Mouse (Mus musculus): ENCODE results near the gene Pip5k1a. TPM values are rescaled to one million over a fixed set of nuclear protein-coding genes. Genes with fewer than 3 reads are reported as not detected.
A peak's percentile ranks its signal among the peaks of the same experiment; 100 is the strongest.

Gene Pip5k1a
- total and polyA plus RNA-seq, 2 experiments from 2014 or later, result 14.5 to 36.6 TPM

DNA sequence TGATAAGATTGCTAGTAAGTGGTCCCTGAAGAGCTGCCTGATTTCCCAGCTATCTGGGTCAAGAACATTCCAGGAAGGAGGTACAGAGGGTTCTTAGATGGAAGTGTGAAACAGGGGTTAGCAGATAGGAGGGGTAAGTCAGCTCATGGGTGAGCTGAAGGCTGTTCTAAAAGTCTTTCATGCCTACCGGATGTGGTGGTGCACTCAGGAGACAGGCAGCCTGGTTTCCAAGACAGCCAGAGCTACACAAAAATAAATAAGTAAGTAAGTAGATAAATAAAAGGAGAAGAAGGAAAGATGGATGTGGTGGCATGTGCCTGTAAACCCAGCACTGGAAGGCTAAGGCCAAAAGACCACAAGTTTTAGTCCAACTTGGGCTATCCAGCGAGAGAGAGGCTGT lies 88.0 kb downstream of the Pip5k1a start:
- ATAC-seq (ENCODE audit: insufficient read depth, low read depth) (no peak), DNase-seq (ENCODE audit: low spot score) (no peak)
- Histone ChIP-seq H3K27me3 (ENCODE audit: control insufficient read depth, insufficient read depth, low read length) (no peaks in the 10 kb centered on the region), H3K4me3 (ENCODE audit: low read depth, low read length) (no peak overlapping the region), H3K36me3 (replicated peaks; ENCODE audit: control insufficient read depth, insufficient read depth, low read length) (no peaks in the 10 kb centered on the region), H3K4me1 (ENCODE audit: control insufficient read depth, insufficient read depth) (peaks cover 7% of the 10 kb centered on the region), H3K9me3 (replicated peaks; ENCODE audit: control insufficient read depth, low read length) (no peaks in the 10 kb centered on the region), H3K9ac (replicated peaks; ENCODE audit: low read depth, low read length) (no peak overlapping the region), H3K27ac (ENCODE audit: low read depth) (no peak overlapping the region), H3K4me2 (ENCODE audit: low read depth, low read length) (no peak overlapping the region)
- TF ChIP-seq EP300 (IDR thresholded peaks at IDR 0.05; ENCODE audit: low read depth) (no peak), CTCF (IDR thresholded peaks at IDR 0.05; ENCODE audit: low read depth) (no peak)
- 75% methylated on average over 2 of the region's 2 CpGs for WGBS

DNA sequence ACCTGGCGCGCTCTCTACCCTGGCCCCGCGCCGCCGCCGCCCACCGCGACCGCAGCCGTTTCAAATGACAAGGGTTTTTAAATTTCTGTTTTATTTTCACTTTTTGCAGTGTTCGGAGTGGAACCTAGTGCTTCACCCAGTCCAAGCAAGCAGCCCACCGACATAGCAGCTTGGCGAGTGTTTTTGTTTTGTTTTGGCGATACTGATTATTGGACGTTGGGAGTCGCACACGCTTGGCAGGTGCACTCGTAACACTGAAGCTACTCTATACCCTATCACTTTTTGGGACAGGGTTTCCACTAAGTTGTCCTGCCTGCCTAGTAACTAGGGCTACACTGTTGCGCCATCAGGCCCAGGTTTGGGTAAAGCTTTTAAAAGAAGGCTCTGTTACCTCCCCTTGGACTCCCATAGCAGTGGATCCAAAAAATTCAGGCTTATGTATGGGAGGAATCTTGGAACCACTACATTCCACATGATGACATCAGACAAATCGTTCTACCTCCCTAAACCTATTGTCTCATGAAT lies 90.1 kb downstream of the Pip5k1a start:
- peak overlapping the region; percentile 94 for H3K27ac ChIP-seq (ENCODE audit: low read depth)
- no peak for ATAC-seq (ENCODE audit: insufficient read depth, low read depth)
- H3K9me3 ChIP-seq (replicated peaks; ENCODE audit: control insufficient read depth, low read length), result no peaks in the 10 kb centered on the region
- DNase-seq (ENCODE audit: low spot score), result no peak
- 3% methylated on average over 21 of the region's 21 CpGs for WGBS
- H3K9ac ChIP-seq (replicated peaks; ENCODE audit: low read depth, low read length), result peak overlapping the region; percentile 58
- H3K4me1 ChIP-seq (ENCODE audit: control insufficient read depth, insufficient read depth), result peaks cover 8% of the 10 kb centered on the region
- H3K4me3 ChIP-seq (ENCODE audit: low read depth, low read length), result peak overlapping the region; percentile 80
- no peaks in the 10 kb centered on the region for H3K27me3 ChIP-seq (ENCODE audit: control insufficient read depth, insufficient read depth, low read length)
- no peak for TF ChIP-seq CTCF (IDR thresholded peaks at IDR 0.05; ENCODE audit: low read depth)
- no peak for TF ChIP-seq EP300 (IDR thresholded peaks at IDR 0.05; ENCODE audit: low read depth)
- H3K4me2 ChIP-seq (ENCODE audit: low read depth, low read length), result peak overlapping the region; percentile 88
- peaks cover 6% of the 10 kb centered on the region for H3K36me3 ChIP-seq (replicated peaks; ENCODE audit: control insufficient read depth, insufficient read depth, low read length)

DNA sequence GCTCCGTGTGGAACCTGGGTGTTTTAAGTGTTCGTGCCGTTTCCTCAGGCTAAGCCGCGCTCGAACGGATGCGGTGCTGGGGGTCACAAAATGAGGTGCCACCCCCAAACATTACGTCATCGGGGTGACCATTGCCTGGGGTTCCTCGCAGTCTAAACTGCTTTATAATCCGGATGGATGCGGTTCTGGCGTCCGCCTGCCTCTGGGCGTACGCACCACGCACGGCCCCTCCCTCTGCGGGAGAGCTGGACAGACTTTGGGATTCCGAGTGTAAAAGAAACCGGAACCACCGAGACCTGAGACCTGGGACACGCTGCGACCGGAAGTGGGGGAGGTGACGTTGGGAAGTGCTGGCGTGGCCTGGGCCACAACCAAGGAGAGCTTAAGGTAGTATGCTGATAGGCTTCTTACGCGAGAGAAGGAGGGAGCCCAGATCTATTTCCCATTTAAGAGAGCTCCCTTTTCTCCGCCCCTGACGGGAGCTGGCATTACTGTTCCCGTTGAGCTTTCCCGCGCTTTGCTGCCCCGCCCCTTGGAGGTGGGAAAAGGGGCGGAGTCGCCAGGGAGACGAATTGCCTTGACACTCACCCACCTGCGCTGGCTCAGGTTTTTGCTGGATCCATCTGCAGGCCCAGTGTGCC lies 90.7 kb downstream of the Pip5k1a start:
- peaks cover 8% of the 10 kb centered on the region for H3K4me1 ChIP-seq (ENCODE audit: control insufficient read depth, insufficient read depth)
- peak overlapping the region; percentile 58 for H3K9ac ChIP-seq (replicated peaks; ENCODE audit: low read depth, low read length)
- under 1% methylated on average over 40 of the region's 40 CpGs for WGBS
- no peaks in the 10 kb centered on the region for H3K9me3 ChIP-seq (replicated peaks; ENCODE audit: control insufficient read depth, low read length)
- H3K4me3 ChIP-seq (ENCODE audit: low read depth, low read length), result peak overlapping the region; percentile 80
- peak; percentile 95 for DNase-seq (ENCODE audit: low spot score)
- H3K27me3 ChIP-seq (ENCODE audit: control insufficient read depth, insufficient read depth, low read length), result no peaks in the 10 kb centered on the region
- no peak for TF ChIP-seq EP300 (IDR thresholded peaks at IDR 0.05; ENCODE audit: low read depth)
- TF ChIP-seq CTCF (IDR thresholded peaks at IDR 0.05; ENCODE audit: low read depth), result no peak
- H3K36me3 ChIP-seq (replicated peaks; ENCODE audit: control insufficient read depth, insufficient read depth, low read length), result peaks cover 12% of the 10 kb centered on the region
- H3K27ac ChIP-seq (ENCODE audit: low read depth), result peak overlapping the region; percentile 94
- ATAC-seq (ENCODE audit: insufficient read depth, low read depth), result peak; percentile 65
- H3K4me2 ChIP-seq (ENCODE audit: low read depth, low read length), result peak overlapping the region; percentile 88

DNA sequence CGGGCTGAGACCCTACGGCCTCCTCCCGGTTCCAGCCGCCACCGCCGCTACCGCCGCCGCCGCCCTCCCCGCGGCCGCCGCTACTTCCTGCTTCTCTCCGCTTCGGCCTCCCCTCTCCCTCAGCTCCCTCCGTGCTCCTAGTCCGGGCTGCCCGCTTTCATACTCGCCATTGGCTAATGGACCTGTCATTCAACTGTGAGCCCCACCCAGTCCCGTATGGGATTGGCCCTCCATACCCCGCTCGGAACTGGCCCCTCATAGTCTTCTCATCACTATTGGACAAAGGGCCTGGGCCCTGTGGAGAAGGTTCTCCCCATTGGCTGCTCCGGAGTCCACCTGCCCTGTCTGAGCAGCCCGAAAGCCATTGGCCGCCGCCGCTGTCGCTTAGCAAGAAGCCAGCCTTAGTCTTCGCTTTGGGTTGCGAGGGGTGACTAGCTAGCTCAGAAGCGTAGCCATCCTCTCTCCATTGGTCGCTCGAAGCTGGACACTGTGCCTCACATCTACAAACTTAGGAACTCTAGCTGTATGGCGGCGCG lies 91.3 kb downstream of the Pip5k1a start, which contains the start of gene Zfp687:
Zfp687 (minus strand) TSS at position 112 of the 536 bp plus-strand sequence.
- peak; percentile 99 for DNase-seq (ENCODE audit: low spot score)
- WGBS, result under 1% methylated on average over 36 of the region's 37 CpGs
- Histone ChIP-seq H3K27me3 (ENCODE audit: control insufficient read depth, insufficient read depth, low read length) (no peaks in the 10 kb centered on the region), H3K4me2 (ENCODE audit: low read depth, low read length) (peak within 1 kb of the TSS; percentile 95), H3K4me1 (ENCODE audit: control insufficient read depth, insufficient read depth) (peaks cover 8% of the 10 kb centered on the region), H3K27ac (ENCODE audit: low read depth) (peak within 1 kb of the TSS; percentile 94), H3K9me3 (replicated peaks; ENCODE audit: control insufficient read depth, low read length) (no peaks in the 10 kb centered on the region), H3K9ac (replicated peaks; ENCODE audit: low read depth, low read length) (peak within 1 kb of the TSS; percentile 77), H3K36me3 (replicated peaks; ENCODE audit: control insufficient read depth, insufficient read depth, low read length) (peaks cover 18% of the 10 kb centered on the region), H3K4me3 (ENCODE audit: low read depth, low read length) (peak within 1 kb of the TSS; percentile 80)
- ATAC-seq (ENCODE audit: insufficient read depth, low read depth), result peak; percentile 98
- TF ChIP-seq EP300 (IDR thresholded peaks at IDR 0.05; ENCODE audit: low read depth) (peak; percentile 78; the same call in 1 of the 2 replicates), CTCF (IDR thresholded peaks at IDR 0.05; ENCODE audit: low read depth) (no peak)

DNA sequence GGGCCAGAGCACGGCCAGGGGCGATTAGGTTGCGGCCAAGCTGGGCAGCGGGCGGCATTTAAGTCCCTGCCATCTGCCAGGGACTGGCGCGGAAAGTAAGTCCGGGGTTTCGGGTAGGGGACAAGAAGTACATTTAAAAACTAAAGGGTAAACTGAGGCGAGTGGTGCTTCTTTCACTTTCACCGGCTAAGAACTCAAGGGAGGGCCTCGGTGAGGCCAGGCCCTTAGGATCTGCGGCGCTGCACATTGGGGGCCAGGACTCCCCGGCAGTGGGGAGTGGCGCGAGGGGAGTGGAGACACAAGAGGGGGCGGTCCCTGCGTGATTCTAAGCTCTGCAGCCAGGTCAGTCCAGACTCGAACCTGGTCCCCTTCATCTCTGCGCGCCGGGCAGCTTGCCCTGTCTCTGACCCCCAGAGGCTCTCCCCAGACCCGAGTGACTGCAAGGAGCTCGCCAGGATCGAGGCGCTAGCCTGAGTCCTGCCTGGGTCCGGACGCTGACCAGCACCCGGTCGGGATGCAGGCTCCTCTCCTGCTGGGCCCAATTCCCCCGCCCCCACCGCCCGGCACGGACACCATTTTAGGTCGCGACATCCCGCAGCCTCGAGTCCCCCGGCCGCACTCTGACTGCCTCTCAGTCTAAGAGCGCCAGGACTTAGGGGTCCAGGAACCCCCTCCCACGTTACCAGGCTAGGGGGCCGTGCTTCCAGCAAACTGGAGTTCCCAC lies 92.1 kb downstream of the Pip5k1a start:
- ATAC-seq (ENCODE audit: insufficient read depth, low read depth), result no peak
- H3K27ac ChIP-seq (ENCODE audit: low read depth), result peak overlapping the region; percentile 94
- peaks cover 8% of the 10 kb centered on the region for H3K4me1 ChIP-seq (ENCODE audit: control insufficient read depth, insufficient read depth)
- DNase-seq (ENCODE audit: low spot score), result peak; percentile 40
- H3K36me3 ChIP-seq (replicated peaks; ENCODE audit: control insufficient read depth, insufficient read depth, low read length), result peaks cover 25% of the 10 kb centered on the region
- no peak for TF ChIP-seq EP300 (IDR thresholded peaks at IDR 0.05; ENCODE audit: low read depth)
- TF ChIP-seq CTCF (IDR thresholded peaks at IDR 0.05; ENCODE audit: low read depth), result 0 out of 2 replicates have a peak, but pooled peaks have one; percentile 2
- H3K27me3 ChIP-seq (ENCODE audit: control insufficient read depth, insufficient read depth, low read length), result no peaks in the 10 kb centered on the region
- peak overlapping the region; percentile 80 for H3K4me3 ChIP-seq (ENCODE audit: low read depth, low read length)
- H3K9me3 ChIP-seq (replicated peaks; ENCODE audit: control insufficient read depth, low read length), result no peaks in the 10 kb centered on the region
- under 1% methylated on average over 43 of the region's 44 CpGs for WGBS
- peak overlapping the region; percentile 77 for H3K9ac ChIP-seq (replicated peaks; ENCODE audit: low read depth, low read length)
- peak overlapping the region; percentile 95 for H3K4me2 ChIP-seq (ENCODE audit: low read depth, low read length)
